Mouse (Mus musculus) midbrain, embryonic 13.5 days (tissue): Measurements from ENCODE around the gene Pigyl. TPM values are rescaled to one million over a fixed set of nuclear protein-coding genes. Genes with fewer than 3 reads are reported as not detected.
"Not testable (repeated sequence)": the region's sequence is repeated elsewhere in the genome, so short reads cannot be mapped to it uniquely, and the experiment has no call there.

Experiments
- ATAC-seq: fragments of 200-750 bp; cut with Nextera tagmentation; 2 replicates; pipeline ENCODE4 v1.8.0; 2017; ENCODE audit warnings: mild to moderate bottlenecking, moderate TSS enrichment, moderate library complexity
- H3K27ac ChIP-seq: fragments of 300-500 bp; sonication (generic); 2 replicates; pipeline ENCODE4 v1.5.1; 2015; ENCODE audit warnings: inconsistent platforms, mild to moderate bottlenecking, moderate library complexity
- H3K27me3 ChIP-seq: fragments of 300-500 bp; sonication (generic); 2 replicates; pipeline ENCODE4 v1.6.1; 2015; ENCODE audit warnings: mild to moderate bottlenecking, inconsistent platforms
- H3K36me3 ChIP-seq: fragments of 300-500 bp; sonication (generic); 2 replicates; pipeline ENCODE4 v1.6.1; 2015; ENCODE audit warnings: mild to moderate bottlenecking, inconsistent platforms
- H3K4me1 ChIP-seq: fragments of 300-500 bp; sonication (generic); replicated peaks from 2 replicates; pipeline ENCODE4 v1.6.1; 2015; ENCODE audit warnings: inconsistent platforms
- H3K4me2 ChIP-seq: fragments of 300-500 bp; sonication (generic); replicated peaks from 2 replicates; pipeline ENCODE4 v1.6.1; 2015; ENCODE audit warnings: moderate library complexity, mild to moderate bottlenecking, inconsistent platforms
- H3K4me3 ChIP-seq: fragments of 300-500 bp; sonication (generic); replicated peaks from 2 replicates; pipeline ENCODE4 v1.5.1; 2015; ENCODE audit warnings: mild to moderate bottlenecking, inconsistent platforms
- H3K9ac ChIP-seq: fragments of 300-500 bp; sonication (generic); replicated peaks from 2 replicates; pipeline ENCODE4 v1.6.1; 2015; ENCODE audit warnings: mild to moderate bottlenecking, inconsistent platforms
- H3K9me3 ChIP-seq: fragments of 300-500 bp; sonication (generic); 2 replicates; pipeline ENCODE4 v1.6.1; 2016; ENCODE audit warnings: mild to moderate bottlenecking, inconsistent platforms
- WGBS: fragments of 180-500 bp; shearing (Covaris S2); methylation state at CpG from one replicate; pipeline ENCODE4 v1.1.7; 2015; 5-methylcytosine and 5-hydroxymethylcytosine counted together
- polyA plus RNA-seq: library from polyadenylated mRNA; unstranded; fragments of >200 nt; fragmentation: Nextera tagmentation; extraction: Ambion mirVana; gene quantifications from 2 replicates; pipeline ENCODE4 v1.2.1, GENCODE M21; 2015

Pigyl gene
- polyA plus RNA-seq, 1 experiment from 2014 or later = 79.4 TPM

GRCm38 (mm10) chr9:22144304-22144965 is 12.2 kb upstream of the Pigyl start:
- Histone ChIP-seq H3K27me3 (no peaks in the 10 kb centered on the region), H3K9ac (no peak overlapping the region), H3K27ac (no peak overlapping the region), H3K4me2 (no peak overlapping the region), H3K9me3 (no peaks in the 10 kb centered on the region), H3K36me3 (no peaks in the 10 kb centered on the region), H3K4me1 (no peaks in the 10 kb centered on the region), H3K4me3 (no peak overlapping the region)
- 81% methylated on average over 8 of the region's 8 CpGs for WGBS
- no peak for ATAC-seq

- 78% methylated on average over 20 of the region's 20 CpGs for WGBS
- Histone ChIP-seq H3K4me2 (no peak overlapping the region), H3K4me1 (no peaks in the 10 kb centered on the region), H3K27me3 (no peaks in the 10 kb centered on the region), H3K9me3 (no peaks in the 10 kb centered on the region), H3K4me3 (no peak overlapping the region), H3K27ac (no peak overlapping the region), H3K9ac (no peak overlapping the region), H3K36me3 (no peaks in the 10 kb centered on the region)
- no peak for ATAC-seq
Observed at GRCm38 (mm10) chr9:22149426-22150248, 7.0 kb upstream of the Pigyl start.

- H3K36me3 ChIP-seq, H3K9ac ChIP-seq, H3K4me2 ChIP-seq, H3K27ac ChIP-seq, H3K4me3 ChIP-seq, H3K4me1 ChIP-seq, H3K9me3 ChIP-seq, ATAC-seq, H3K27me3 ChIP-seq: not testable (repeated sequence)
- 85% methylated on average over 7 of the region's 7 CpGs for WGBS
Observed at GRCm38 (mm10) chr9:22150249-22150693, 6.4 kb upstream of the Pigyl start.

GRCm38 (mm10) chr9:22150946-22151345 is 5.7 kb upstream of the Pigyl start:
- H3K4me3 ChIP-seq = no peak overlapping the region
- no peak for ATAC-seq
- no peaks in the 10 kb centered on the region for H3K9me3 ChIP-seq
- 89% methylated on average over 2 of the region's 2 CpGs for WGBS
- no peaks in the 10 kb centered on the region for H3K36me3 ChIP-seq
- H3K27me3 ChIP-seq = no peaks in the 10 kb centered on the region
- no peak overlapping the region for H3K27ac ChIP-seq
- H3K4me1 ChIP-seq = peaks cover 4% of the 10 kb centered on the region
- H3K4me2 ChIP-seq = no peak overlapping the region
- no peak overlapping the region for H3K9ac ChIP-seq

DNA sequence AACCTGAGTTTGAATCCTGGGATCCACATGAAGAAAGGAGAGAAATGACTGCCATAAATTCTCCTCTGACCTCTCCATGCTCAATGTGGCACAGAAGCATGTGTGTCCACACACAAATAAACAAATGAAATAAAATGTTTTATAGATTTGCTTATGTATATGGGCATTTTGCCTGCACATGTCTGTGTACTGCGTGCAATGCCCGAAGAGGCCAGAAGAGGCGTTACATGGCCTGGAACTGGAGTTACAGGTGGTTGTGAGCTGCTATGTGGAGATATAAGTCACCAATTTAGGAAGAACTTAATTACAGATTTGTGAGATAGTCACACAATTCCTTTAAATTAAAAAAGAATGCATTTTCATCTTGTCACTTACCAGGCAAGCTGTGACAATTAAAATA is 2.8 kb upstream of the Pigyl start:
- no peaks in the 10 kb centered on the region for H3K36me3 ChIP-seq
- H3K4me2 ChIP-seq = no peak overlapping the region
- H3K9ac ChIP-seq = no peak overlapping the region
- 87% methylated on average over 3 of the region's 3 CpGs for WGBS
- H3K27ac ChIP-seq = no peak overlapping the region
- no peaks in the 10 kb centered on the region for H3K9me3 ChIP-seq
- ATAC-seq = no peak
- H3K4me3 ChIP-seq = no peak overlapping the region
- peaks cover 19% of the 10 kb centered on the region for H3K4me1 ChIP-seq
- H3K27me3 ChIP-seq = no peaks in the 10 kb centered on the region; the same call in 1 of the 2 replicates

DNA sequence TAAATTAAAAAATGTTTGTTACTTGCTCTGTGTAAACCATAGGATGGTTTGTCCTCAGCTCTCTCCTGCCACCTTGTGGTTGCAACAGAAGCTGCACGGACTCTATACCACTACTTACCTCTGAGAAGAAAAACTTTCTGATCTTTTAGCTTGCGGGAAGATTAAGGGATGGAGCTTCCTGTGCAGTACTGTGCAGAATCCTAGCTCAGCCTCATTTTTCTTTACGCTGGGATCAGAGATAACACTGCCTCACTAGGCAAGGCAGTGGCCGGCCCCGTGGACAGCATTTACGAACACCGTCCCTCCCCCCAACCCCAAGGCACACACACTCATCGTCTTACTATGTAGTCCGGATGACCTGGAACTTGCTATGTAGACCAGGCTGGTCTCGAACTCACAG is 1.0 kb upstream of the Pigyl start:
- Histone ChIP-seq H3K4me2 (peak overlapping the region; percentile 45; the same call in 1 of the 2 replicates), H3K27me3 (no peaks in the 10 kb centered on the region; the same call in 1 of the 2 replicates), H3K27ac (no peak overlapping the region), H3K9me3 (no peaks in the 10 kb centered on the region), H3K4me1 (peaks cover 19% of the 10 kb centered on the region), H3K9ac (no peak overlapping the region), H3K4me3 (no peak overlapping the region), H3K36me3 (no peaks in the 10 kb centered on the region)
- 30% methylated on average over 10 of the region's 10 CpGs for WGBS
- peak; percentile 12 for ATAC-seq

GRCm38 (mm10) chr9:22157516-22158265 is 1.0 kb downstream of the Pigyl start:
- 0 out of 2 replicates have a peak overlapping the region, but pooled peaks have one; percentile 90 for H3K27ac ChIP-seq
- peak overlapping the region; percentile 57 for H3K4me3 ChIP-seq
- H3K9me3 ChIP-seq = no peaks in the 10 kb centered on the region
- H3K4me2 ChIP-seq = peak overlapping the region; percentile 66
- WGBS = 63% methylated on average over 34 of the region's 34 CpGs
- H3K36me3 ChIP-seq = no peaks in the 10 kb centered on the region
- peak overlapping the region; percentile 89 for H3K9ac ChIP-seq
- ATAC-seq = no peak
- H3K27me3 ChIP-seq = no peaks in the 10 kb centered on the region; the same call in 1 of the 2 replicates
- H3K4me1 ChIP-seq = peaks cover 19% of the 10 kb centered on the region

DNA sequence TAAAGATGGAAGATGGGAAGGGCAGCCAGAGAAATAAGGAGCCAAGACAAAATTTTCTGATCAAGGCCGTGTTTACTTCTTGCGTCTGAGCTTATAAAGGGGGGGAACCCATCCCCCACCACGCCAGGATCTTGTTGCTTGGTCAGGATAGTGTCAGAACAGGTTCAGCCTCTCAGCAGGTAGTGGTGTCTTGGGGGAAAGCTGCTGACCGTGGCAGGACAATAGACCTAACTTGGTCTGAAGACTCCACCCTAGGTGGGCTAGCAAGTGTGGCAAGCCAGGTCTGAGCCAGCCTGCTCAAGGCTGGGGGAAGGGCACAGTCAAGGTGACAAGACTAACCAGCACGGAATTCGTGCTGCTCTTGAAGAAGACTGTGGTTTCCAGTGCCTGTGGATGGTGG is 4.7 kb downstream of the Pigyl start:
- Histone ChIP-seq H3K27me3 (peaks cover 2% of the 10 kb centered on the region; the same call in 1 of the 2 replicates), H3K4me1 (peaks cover 20% of the 10 kb centered on the region), H3K4me2 (no peak overlapping the region), H3K4me3 (no peak overlapping the region), H3K36me3 (no peaks in the 10 kb centered on the region), H3K9me3 (no peaks in the 10 kb centered on the region), H3K27ac (no peak overlapping the region), H3K9ac (no peak overlapping the region)
- 37% methylated on average over 6 of the region's 6 CpGs for WGBS
- ATAC-seq = no peak

- Histone ChIP-seq H3K36me3 (no peaks in the 10 kb centered on the region), H3K9ac (no peak overlapping the region), H3K27me3 (peaks cover 2% of the 10 kb centered on the region; the same call in 1 of the 2 replicates), H3K4me1 (peaks cover 18% of the 10 kb centered on the region), H3K9me3 (peaks cover 2% of the 10 kb centered on the region; the same call in 1 of the 2 replicates), H3K4me2 (no peak overlapping the region), H3K27ac (no peak overlapping the region), H3K4me3 (no peak overlapping the region)
- ATAC-seq = no peak
- WGBS = 84% methylated on average over 9 of the region's 9 CpGs
Observed at GRCm38 (mm10) chr9:22162305-22162704, 5.7 kb downstream of the Pigyl start.

DNA sequence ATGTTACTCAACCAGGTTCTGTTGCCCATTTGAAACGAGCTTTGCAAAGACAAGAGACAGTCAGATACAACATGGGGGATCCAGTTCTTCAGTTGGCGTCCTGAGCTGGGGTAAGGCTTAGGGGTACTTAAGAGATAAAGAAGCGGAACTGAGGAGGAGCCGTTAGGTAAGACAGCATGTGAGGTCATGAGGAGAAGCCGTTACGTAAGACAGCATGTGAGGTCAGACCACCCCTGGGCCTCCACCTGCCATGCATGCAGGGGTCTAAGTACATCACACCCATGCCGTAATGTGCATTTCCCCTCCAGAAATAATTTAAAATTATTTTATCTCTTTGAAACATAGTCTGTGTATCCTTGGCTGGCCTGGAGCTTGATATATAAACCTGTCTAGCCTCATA is 6.3 kb downstream of the Pigyl start:
- Histone ChIP-seq H3K9ac (no peak overlapping the region), H3K27ac (no peak overlapping the region), H3K4me2 (no peak overlapping the region), H3K9me3 (peaks cover 7% of the 10 kb centered on the region; the same call in 1 of the 2 replicates), H3K36me3 (no peaks in the 10 kb centered on the region), H3K4me3 (no peak overlapping the region), H3K27me3 (peaks cover 2% of the 10 kb centered on the region; the same call in 1 of the 2 replicates), H3K4me1 (peaks cover 12% of the 10 kb centered on the region)
- WGBS = 85% methylated on average over 7 of the region's 7 CpGs
- ATAC-seq = no peak

DNA sequence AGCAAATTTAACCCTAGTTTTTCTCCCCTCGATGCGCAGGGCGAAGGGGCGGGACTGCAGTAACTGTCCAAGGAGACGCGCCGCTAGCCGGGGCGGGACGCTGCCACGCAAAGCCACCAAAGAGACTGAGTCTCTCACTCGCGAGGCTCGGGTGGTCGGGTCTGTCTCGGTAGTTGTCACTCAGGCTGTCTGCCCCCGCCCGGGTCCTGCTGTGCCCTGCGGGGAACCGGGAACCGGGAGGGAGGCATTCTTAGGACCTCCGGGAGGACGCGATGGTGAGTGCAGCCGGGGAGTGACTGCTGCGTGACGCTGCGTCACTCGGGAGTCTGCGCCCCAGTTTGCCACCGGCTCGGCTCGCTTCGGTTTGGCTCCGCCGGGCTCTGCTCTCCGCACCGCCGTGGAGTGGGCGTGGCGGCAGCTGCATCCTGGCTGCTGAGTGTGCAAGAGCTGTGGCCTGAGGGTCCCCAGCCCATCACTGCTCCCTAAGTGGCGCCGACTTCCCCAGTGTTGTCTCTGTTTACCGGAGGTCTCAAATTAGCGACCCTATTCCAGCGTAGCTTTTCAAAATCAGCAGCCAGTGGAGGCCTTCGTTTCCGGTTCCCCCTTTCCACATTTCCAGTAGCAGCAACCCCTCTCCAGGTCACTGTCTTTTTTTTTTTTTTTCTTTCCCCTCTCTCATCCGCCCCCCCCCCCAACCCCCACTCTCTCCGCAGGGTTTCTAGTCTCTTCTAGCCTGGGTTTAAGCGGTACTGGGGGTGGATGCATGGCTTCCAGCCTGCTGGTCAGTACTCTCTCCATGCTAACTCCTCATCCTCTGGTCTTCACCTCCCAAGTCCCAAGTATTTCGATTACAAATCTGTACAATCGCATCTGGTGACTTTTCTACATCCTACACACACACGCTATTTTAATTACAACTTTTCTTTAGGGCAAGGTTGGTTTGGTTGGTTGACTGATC is 8.3 kb downstream of the Pigyl start:
- Histone ChIP-seq H3K4me3 (peak overlapping the region; percentile 66), H3K27me3 (0 out of 2 replicates have a peak, but pooled peaks cover 2% of the 10 kb centered on the region), H3K4me1 (peaks cover 8% of the 10 kb centered on the region; the same call in 1 of the 2 replicates), H3K36me3 (no peaks in the 10 kb centered on the region), H3K9me3 (peaks cover 7% of the 10 kb centered on the region; the same call in 1 of the 2 replicates), H3K4me2 (peak overlapping the region; percentile 85), H3K27ac (peak overlapping the region; percentile 79), H3K9ac (peak overlapping the region; percentile 81)
- 2% methylated on average over 54 of the region's 54 CpGs for WGBS
- ATAC-seq = peak; percentile 93
